Mouse (Mus musculus) lung, postnatal 0 days (tissue): ENCODE measurements around the gene Dram1. TPM values are rescaled to one million over a fixed set of nuclear protein-coding genes. Genes with fewer than 3 reads are reported as not detected.

Experiments
- ATAC-seq: fragments of 200-750 bp; cut with Nextera tagmentation; 2 replicates; pipeline ENCODE4 v1.8.0; 2017; ENCODE audit warnings: moderate library complexity
- DNase-seq: peaks from one replicate; pipeline ENCODE4 v3.0.0-alpha.2; 2016; ENCODE audit warnings: low spot score
- H3K27ac ChIP-seq: fragments of 300-500 bp; sonication (generic); 2 replicates; pipeline ENCODE4 v1.5.1; 2014; ENCODE audit warnings: antibody characterized with exemption, mild to moderate bottlenecking, low read length, mixed read lengths
- H3K27me3 ChIP-seq: fragments of 300-500 bp; sonication (generic); replicated peaks from 2 replicates; pipeline ENCODE4 v1.6.1; 2014; ENCODE audit warnings: low read length, mixed read lengths; ENCODE audit not compliant: insufficient read depth
- H3K36me3 ChIP-seq: fragments of 300-500 bp; sonication (generic); 2 replicates; pipeline ENCODE4 v1.6.1; 2014; ENCODE audit warnings: low read length, mixed read lengths; ENCODE audit not compliant: insufficient read depth
- H3K4me1 ChIP-seq: fragments of 300-500 bp; sonication (generic); 2 replicates; pipeline ENCODE4 v1.6.1; 2014; ENCODE audit warnings: antibody characterized with exemption, low read depth, low read length, mixed read lengths; ENCODE audit not compliant: insufficient read depth
- H3K4me2 ChIP-seq: fragments of 300-500 bp; sonication (generic); replicated peaks from 2 replicates; pipeline ENCODE4 v1.6.1; 2014; ENCODE audit warnings: low read depth, mild to moderate bottlenecking, low read length, moderate library complexity, mixed read lengths
- H3K4me3 ChIP-seq: fragments of 300-500 bp; sonication (generic); 2 replicates; pipeline ENCODE4 v1.5.1; 2014; ENCODE audit warnings: low read depth, low read length
- H3K9ac ChIP-seq: fragments of 300-500 bp; sonication (generic); replicated peaks from 2 replicates; pipeline ENCODE4 v1.6.1; 2014; ENCODE audit warnings: low read depth, mild to moderate bottlenecking
- H3K9me3 ChIP-seq: fragments of 300-500 bp; sonication (generic); 2 replicates; pipeline ENCODE4 v1.6.1; 2016; ENCODE audit warnings: low read length, mixed read lengths
- CTCF ChIP-seq: IDR thresholded peaks from 2 replicates; pipeline ENCODE4 v1.5.1; 2016; ENCODE audit warnings: antibody characterized with exemption, mild to moderate bottlenecking
- EP300 ChIP-seq: IDR thresholded peaks from 2 replicates; pipeline ENCODE4 v1.6.1; 2016; ENCODE audit warnings: antibody characterized with exemption, mild to moderate bottlenecking, control low read depth
- WGBS: fragments of 180-500 bp; shearing (Covaris S2); extraction: QIAGEN DNeasy Blood & Tissue Kit; methylation state at CpG from one replicate; pipeline ENCODE4 v1.1.7; 2014; 5-methylcytosine and 5-hydroxymethylcytosine counted together
- polyA plus RNA-seq: library from polyadenylated mRNA; unstranded; fragments of >200 nt; fragmentation: Nextera tagmentation; extraction: Ambion mirVana; gene quantifications from 2 replicates; pipeline ENCODE4 v1.2.1, GENCODE M21; 2015

Dram1 gene
- 232 and 257 TPM in 2 replicates for polyA plus RNA-seq

DNA sequence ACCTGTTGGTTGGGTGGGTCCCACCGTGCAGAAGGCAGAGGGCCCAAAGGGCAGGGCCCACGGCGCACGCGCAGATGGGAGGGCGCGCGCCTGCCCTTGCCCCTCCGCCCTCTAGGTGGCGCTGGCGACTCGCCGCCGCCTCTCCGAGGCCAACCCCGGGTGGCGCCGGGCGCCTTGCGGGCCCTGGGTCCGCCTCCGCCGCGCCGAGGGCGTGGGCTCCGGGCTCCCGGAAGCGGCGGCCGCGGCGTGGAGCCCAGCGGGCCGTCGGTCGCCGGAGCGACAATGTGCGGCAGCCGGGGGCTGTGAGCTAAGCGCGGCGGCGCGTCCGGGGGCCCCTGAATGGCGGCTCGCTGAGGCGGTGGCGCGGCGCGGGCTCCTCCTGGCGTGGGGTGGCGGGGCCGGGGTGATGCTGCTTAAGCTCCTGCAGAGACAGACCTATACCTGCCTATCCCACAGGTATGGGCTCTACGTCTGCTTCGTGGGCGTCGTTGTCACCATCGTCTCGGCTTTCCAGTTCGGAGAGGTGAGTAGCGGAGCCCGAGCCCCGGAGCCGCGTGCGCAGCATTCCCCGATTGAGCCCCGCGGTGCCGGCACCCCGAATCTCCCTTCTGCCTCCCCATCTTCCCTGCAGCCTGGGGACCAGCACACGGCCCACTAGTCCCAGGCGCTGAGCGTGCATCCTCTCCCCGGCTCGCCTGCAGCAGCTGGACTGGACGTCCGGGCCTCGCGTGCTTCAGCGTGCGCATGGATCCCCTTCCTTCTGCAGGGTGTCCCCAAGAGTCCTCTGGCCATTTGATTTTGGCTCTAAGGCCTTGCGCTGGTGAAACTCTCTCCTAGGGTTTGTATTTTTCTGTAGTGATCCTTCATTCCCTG is at the start of gene Dram1, which contains the start of gene Gnptab:
Dram1 (minus strand) TSS at position 68 of the 873 bp plus-strand sequence.
Gnptab (plus strand) TSS at position 120 of the 873 bp plus-strand sequence.
- Histone ChIP-seq H3K27me3 (no peaks in the 10 kb centered on the region), H3K9me3 (no peaks in the 10 kb centered on the region), H3K4me2 (peak within 1 kb of the TSS; percentile 98), H3K4me1 (peaks cover 4% of the 10 kb centered on the region; the same call in 1 of the 2 replicates), H3K4me3 (peak within 1 kb of the TSS; percentile 77), H3K27ac (peak within 1 kb of the TSS; percentile 69), H3K36me3 (no peaks in the 10 kb centered on the region), H3K9ac (peak within 1 kb of the TSS; percentile 43)
- ATAC-seq (peak; percentile 85), DNase-seq (peak; percentile 91)
- WGBS: under 1% methylated on average over 76 of the region's 87 CpGs
- no peak for TF ChIP-seq EP300
- peak; percentile 87 for TF ChIP-seq CTCF

GRCm38 (mm10) chr10:88427998-88428397 is 49.1 kb upstream of the Dram1 start:
- 86% methylated on average over 6 of the region's 6 CpGs for WGBS
- Histone ChIP-seq H3K9ac (no peak overlapping the region), H3K27me3 (no peaks in the 10 kb centered on the region), H3K4me1 (no peaks in the 10 kb centered on the region), H3K4me3 (no peak overlapping the region), H3K4me2 (no peak overlapping the region), H3K9me3 (no peaks in the 10 kb centered on the region), H3K27ac (no peak overlapping the region), H3K36me3 (peaks cover 14% of the 10 kb centered on the region)
- DNase-seq (no peak), ATAC-seq (no peak)
- no peak for TF ChIP-seq CTCF
- no peak for TF ChIP-seq EP300

- no peak overlapping the region for H3K9ac ChIP-seq
- no peak overlapping the region for H3K4me3 ChIP-seq
- ATAC-seq: no peak
- no peak overlapping the region for H3K27ac ChIP-seq
- H3K9me3 ChIP-seq: no peaks in the 10 kb centered on the region
- peaks cover 9% of the 10 kb centered on the region for H3K36me3 ChIP-seq
- no peak overlapping the region for H3K4me2 ChIP-seq
- H3K4me1 ChIP-seq: no peaks in the 10 kb centered on the region
- no peaks in the 10 kb centered on the region for H3K27me3 ChIP-seq
- WGBS: 62% methylated on average over 5 of the region's 5 CpGs
- TF ChIP-seq EP300: no peak
- no peak for TF ChIP-seq CTCF
- no peak for DNase-seq
Measured at GRCm38 (mm10) chr10:88426896-88427295, 48.0 kb upstream of the Dram1 start.

DNA sequence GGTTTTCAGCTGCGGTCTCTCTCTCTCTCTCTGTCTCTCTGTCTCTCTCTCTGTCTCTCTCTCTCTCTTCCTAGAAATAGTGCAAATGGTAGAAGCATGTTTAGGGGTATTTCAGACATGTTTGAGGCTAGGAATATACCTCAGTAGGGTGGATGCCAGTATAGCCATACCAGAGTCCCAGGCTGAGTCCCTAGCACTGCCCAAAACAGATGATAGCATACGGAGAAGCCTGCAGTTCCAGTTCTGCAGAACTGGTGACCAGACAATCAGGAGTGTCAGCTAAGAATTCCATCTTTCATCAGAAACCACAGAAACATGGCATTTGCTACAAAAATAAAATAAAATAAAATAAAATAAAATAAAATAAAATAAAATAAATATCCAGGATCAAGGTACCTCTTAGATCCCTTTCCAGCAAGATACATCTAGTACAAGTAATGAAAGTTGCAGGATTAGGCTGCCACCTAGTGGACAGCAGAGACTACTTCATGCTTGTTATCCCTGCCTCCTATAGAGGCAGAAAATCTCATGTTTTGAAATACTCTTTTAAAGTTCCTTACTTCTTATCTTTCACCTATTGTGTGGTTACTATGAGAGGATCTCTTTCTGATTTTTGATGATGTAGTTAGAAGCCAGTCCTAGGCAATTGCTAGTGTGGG is 47.4 kb upstream of the Dram1 start:
- no peak overlapping the region for H3K4me2 ChIP-seq
- no peak overlapping the region for H3K27ac ChIP-seq
- no peak overlapping the region for H3K9ac ChIP-seq
- DNase-seq (peak; percentile 89), ATAC-seq (peak; percentile 66; the same call in 1 of the 2 replicates)
- no peaks in the 10 kb centered on the region for H3K9me3 ChIP-seq
- peaks cover 9% of the 10 kb centered on the region for H3K36me3 ChIP-seq
- H3K4me1 ChIP-seq: no peaks in the 10 kb centered on the region
- H3K4me3 ChIP-seq: no peak overlapping the region
- TF ChIP-seq EP300 (no peak), CTCF (peak; percentile 87)
- WGBS: 91% methylated on average over 2 of the region's 2 CpGs
- H3K27me3 ChIP-seq: no peaks in the 10 kb centered on the region

DNA sequence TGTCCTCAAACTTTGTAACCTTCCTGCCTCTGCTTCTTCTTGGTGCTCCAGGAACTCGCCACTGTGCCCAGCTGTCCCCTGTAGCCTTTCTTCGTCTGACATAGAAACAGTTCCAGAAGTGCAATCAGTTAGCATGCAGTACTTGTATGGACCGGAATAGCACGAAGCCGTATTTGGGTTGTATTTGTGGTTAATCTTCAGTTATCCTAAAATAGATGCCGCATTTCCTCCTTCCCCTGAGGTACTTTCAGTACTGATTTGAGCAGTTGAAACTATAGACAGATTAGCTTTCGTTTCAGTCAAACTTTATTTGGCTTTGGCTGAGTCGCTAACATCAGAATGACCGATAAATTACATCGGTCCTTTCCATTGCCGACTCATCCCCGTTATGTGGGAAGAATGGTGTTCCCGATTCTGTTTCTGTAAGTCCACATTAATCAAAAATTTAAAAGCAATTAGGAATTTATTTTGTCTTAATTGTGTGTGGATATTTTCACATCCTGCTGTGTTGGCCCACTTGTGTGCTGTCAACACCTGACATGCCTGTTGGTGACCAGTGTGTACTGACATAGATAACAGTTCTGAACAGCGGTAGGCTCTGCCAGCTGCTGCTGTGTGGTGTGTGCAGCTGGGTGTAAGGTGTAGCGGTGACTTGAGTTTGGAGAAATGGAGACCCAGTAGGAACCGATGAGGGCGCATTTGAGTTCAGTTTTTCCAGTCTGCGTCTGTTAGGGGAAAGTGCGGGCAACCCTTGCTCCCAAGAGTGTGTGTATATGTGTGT is 42.0 kb upstream of the Dram1 start:
- no peak for DNase-seq
- 88% methylated on average over 19 of the region's 19 CpGs for WGBS

More for the DNA sequence above, 42.0 kb upstream of the Dram1 start:
- H3K36me3 ChIP-seq: no peaks in the 10 kb centered on the region
- no peak overlapping the region for H3K4me2 ChIP-seq
- no peak overlapping the region for H3K9ac ChIP-seq
- no peak overlapping the region for H3K27ac ChIP-seq
- no peaks in the 10 kb centered on the region for H3K27me3 ChIP-seq
- H3K9me3 ChIP-seq: no peaks in the 10 kb centered on the region
- no peak for TF ChIP-seq EP300
- no peak for TF ChIP-seq CTCF
- no peaks in the 10 kb centered on the region for H3K4me1 ChIP-seq
- no peak for ATAC-seq
- H3K4me3 ChIP-seq: no peak overlapping the region
